Mouse (Mus musculus): ENCODE measurements around the gene Gm8281. TPM values are rescaled to one million over a fixed set of nuclear protein-coding genes. Genes with fewer than 3 reads are reported as not detected.
"Not testable (repeated sequence)": the region's sequence is repeated elsewhere in the genome, so short reads cannot be mapped to it uniquely, and the experiment has no call there.

The Gm8281 gene
- total RNA-seq (2022), result 1 to 10 TPM in 2 of 4 experiments, under 1 TPM in 2; 0.46 to 1.9 (median 1.1) TPM

DNA sequence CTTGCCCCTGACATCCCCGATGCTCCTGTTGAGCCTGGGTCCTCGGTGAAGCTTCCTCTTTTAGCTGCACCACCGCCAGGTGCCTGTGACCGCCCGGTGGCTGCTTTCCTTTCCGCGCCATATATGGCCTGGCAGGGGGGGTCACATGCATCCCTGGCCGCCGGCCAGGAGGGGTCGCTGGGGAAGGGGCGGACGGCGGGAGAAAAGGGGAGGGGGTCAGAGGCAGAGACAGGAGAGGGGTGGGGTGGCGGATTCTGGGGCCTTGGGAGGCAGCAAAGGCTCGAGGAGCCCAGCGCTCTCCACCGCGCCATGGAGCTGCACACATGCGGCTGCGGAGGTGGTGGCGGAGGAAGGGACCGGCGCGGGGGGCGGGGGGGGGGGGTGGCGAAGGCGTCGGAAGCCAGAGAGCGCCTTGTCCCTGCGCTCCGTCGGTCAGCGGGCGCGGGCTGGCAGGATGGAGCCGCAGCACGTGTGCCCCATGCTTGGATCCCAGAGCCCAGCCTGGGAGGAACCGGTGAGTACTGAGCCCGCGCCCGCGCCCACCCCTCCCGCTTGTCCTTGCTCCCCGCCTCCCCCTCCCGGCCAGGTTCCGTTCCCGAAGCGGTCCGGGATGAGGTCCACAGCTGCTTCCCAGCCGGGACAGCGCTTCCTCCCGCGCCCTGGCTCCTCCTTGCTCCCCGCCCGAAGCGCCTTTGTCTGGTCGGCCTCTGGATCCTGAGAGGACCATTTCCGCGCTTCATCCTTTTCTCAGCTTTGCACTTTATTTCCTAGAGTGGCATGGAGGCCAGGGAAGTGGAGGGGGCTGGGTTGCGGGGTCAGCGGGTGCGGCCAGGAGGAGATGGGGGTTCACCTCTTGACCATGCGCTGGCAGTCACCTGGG is at the start of gene Gm8281:
Gm8281 (plus strand) TSS at position 430 of the 880 bp plus-strand sequence.
- not testable (repeated sequence) for DNase-seq (ENCODE audit: low spot score in 2 of 2)

DNA sequence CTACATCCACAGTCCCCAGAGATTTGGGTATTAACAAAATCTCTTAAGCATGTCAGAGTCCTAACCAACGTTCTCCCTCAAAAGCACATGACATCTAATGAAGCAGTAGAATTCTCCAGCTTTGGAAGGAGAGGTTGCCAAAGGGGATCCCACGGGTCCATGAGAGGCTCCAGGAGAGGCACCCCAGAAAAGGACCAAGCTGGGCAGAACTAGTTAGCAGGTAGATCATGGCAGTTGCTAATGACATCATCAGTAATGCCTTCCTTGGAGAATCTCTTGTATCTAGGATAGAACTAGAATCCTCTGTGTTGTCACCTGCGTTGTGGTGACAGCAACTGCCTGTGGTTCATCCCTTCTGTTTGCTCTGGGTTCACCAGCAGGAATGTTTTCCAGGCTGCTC is 20.5 kb upstream of the Gm8281 start, which contains the start of gene 4930555G01Rik:
4930555G01Rik (plus strand) TSS at position 301 of the 400 bp plus-strand sequence.
- DNase-seq (ENCODE audit: low spot score in 2 of 2), result not testable (repeated sequence)

DNA sequence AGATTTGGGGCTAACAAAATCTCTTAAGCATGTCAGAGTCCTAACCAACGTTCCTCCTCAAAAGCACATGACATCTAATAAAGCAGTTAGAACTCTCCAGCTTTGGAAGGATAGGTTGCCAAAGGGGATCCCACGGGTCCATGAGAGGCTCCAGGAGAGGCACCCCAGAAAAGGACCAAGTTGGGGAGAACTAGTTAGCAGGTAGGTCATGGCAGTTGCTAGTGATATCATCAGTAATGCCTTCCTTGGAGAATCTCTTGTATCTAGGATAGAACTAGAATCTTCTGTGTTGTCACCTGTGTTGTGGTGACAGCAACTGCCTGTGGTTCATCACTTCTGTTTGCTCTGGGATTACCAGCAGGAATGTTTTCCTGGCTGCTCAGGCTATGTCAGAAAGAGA is 60.4 kb downstream of the Gm8281 start, which contains the start of gene Gm8279:
Gm8279 (plus strand) TSS at position 301 of the 400 bp plus-strand sequence.
- DNase-seq (ENCODE audit: low spot score in 2 of 2), result not testable (repeated sequence)

Other genes with a start within 250 kb of the Gm8281 start
- gene Gm3269, start 232.9 kb upstream of the Gm8281 start, total RNA-seq (2022), result not detected
- 10 to 100 TPM in 1 of 4 experiments, 1 to 10 TPM in 3; 4.5 to 13.0 (median 8.3) TPM for gene Gm3264, start 215.5 kb upstream of the Gm8281 start, total RNA-seq (2022)
- not detected for gene Gm3278, start 178.6 kb upstream of the Gm8281 start, total RNA-seq (2022)
- gene Gm8297, start 87.1 kb upstream of the Gm8281 start, total RNA-seq (2022), result not detected
- gene Gm3298, start 55.1 kb upstream of the Gm8281 start, total RNA-seq (2022), result not detected
- not detected for gene 4930555G01Rik, start 20.4 kb upstream of the Gm8281 start, total RNA-seq (2022)
- gene Gm8279, start 60.5 kb downstream of the Gm8281 start, total RNA-seq (2022), result not detected
- not detected for gene Gm3317, start 93.5 kb downstream of the Gm8281 start, total RNA-seq (2022)
- not detected for gene Gm8271, start 114.8 kb downstream of the Gm8281 start, total RNA-seq (2022)
- gene Gm3526, start 189.5 kb downstream of the Gm8281 start, total RNA-seq (2022), result not detected